In the genomic region with DNA sequence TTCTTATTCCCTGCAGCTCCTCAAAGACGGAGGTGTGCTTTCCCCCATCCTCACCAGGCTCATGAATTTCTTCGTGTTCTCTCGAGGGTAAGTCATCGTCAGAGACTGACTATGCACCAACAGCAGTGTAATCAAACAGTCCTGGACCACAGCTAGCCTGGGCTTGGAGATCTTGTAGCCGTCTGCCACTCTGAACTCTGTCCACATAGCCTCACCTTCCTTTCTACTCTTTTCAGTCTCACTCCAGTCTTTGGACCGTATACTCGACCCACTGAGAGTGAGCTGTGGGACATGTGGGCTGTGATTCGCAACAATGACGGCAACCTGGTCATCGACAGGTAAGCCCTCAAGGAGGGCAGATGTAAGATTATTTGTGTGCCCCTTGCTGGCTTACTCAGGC, we compare ENCODE assay signal across 17 mouse cellular contexts.
"Had no signal": no experiment of that assay in that cellular context is flagged by ENCODE, and none has a peak within 500 bp of the region (broad histone marks: within the 10 kb centered on the region; RNA-seq: fewer than 3 reads in every experiment).

No protein-coding gene starts in this region.

- H3K4me3 ChIP-seq: kidney, embryonic 15.5 days; liver, embryonic 13.5 days; neural tube, embryonic 12.5 days; neural tube, embryonic 15.5 days; stomach, embryonic 15.5 days had no signal

- H3K27ac ChIP-seq: kidney, embryonic 15.5 days; liver, embryonic 13.5 days; neural tube, embryonic 12.5 days; neural tube, embryonic 15.5 days; stomach, embryonic 15.5 days had no signal

- H3K9ac ChIP-seq: kidney, embryonic 15.5 days; liver, embryonic 13.5 days; neural tube, embryonic 12.5 days; neural tube, embryonic 15.5 days; stomach, embryonic 15.5 days had no signal

- H3K4me1 ChIP-seq: liver, embryonic 13.5 days; neural tube, embryonic 12.5 days; stomach, embryonic 15.5 days had no signal

- H3K4me2 ChIP-seq: kidney, embryonic 15.5 days; liver, embryonic 13.5 days; midbrain, embryonic 11.5 days; neural tube, embryonic 12.5 days; neural tube, embryonic 15.5 days; stomach, embryonic 15.5 days had no signal

- DNase-seq: kidney, adult 8-10 months; kidney, postnatal 10 days; kidney, postnatal 36 days; left cerebral cortex, postnatal 4 days; liver, embryonic 13.5 days; lung, adult 2 months; lung, postnatal 14 days; lung, postnatal 4 days; right cerebral cortex, adult 18-20 months; right cerebral cortex, postnatal 14 days; right cerebral cortex, postnatal 4 days; thymus, postnatal 25 days had no signal

- H3K9me3 ChIP-seq: liver, embryonic 13.5 days; neural tube, embryonic 15.5 days; stomach, embryonic 15.5 days had no signal

- H3K27me3 ChIP-seq: kidney, embryonic 15.5 days; neural tube, embryonic 12.5 days; neural tube, embryonic 15.5 days; stomach, embryonic 15.5 days had no signal
